Mouse (Mus musculus) R1 (cell line): ENCODE measurements around the gene Brdt.

Experiments used
- DNase-seq: peaks from one replicate; pipeline ENCODE4 v3.0.0-alpha.2; 2018; ENCODE audit warnings: low read depth, low spot score

Brdt gene

GRCm38 (mm10) chr5:107330916-107331421 lies at the start of gene Brdt:
TSS of gene Brdt (plus strand) at chr5:107331159.
- DNase-seq = peak; percentile 71

DNA sequence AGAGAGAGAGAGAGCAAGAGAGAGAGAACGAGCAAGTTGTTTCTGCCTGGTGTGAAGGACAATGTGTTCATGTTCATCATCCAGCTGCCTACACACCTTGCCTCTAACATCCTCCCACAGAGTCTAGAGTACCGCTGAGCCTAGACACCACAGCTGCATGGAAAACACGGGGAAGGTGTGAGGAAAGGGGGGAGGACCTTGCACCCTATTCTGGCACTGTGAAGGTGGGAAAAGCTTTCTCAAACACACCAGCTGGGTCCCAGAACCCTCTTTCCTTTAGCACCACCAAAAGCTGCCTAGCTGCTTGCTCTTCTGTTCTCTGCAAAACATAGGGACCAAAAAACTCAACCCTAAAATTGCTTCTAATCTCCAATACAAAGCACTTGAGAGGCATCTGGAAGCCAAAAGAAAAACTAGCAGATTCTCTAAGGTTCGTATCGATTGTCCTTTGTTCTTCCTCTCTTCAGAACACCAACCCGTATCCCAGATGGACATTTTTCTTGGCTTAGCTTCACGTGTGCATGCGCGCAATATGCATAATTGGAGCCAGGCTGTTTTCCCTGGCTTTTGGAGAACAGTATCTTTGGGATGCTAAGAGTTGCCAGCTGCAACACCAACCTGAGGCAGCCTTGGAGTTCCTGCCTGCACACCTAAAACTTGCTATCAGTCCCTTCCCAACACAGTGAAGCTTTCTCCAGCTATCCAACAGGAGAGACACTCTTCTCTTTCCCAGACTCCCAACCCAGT lies 48.2 kb upstream of the Brdt start:
- DNase-seq = no peak

DNA sequence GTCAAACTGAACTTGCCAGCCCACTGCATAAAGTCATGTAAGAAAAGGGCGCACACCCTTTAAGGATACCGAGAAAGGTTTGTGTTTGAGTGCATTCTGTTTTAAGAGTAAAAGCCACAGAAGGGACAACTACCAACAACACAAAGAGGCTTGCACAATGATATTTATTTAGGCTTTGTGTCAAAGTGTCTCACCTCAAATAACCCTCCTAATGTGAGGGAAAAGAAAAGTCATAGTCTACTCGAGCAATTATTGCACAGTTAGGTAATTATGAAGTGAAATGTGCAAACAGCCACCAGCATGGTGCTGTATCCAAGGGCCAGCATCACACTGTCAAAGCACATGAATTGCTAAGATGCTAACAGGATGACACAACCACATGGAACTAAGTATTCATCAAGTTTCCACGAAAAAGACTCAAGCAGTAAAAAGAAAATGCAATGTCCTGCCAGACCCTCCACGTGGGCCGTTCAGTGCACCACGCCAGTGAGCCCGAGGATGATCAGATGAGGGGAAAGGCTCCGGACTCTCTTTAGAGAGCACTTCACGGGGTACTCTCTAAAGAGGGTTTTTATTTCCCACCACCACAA lies 46.9 kb upstream of the Brdt start:
- DNase-seq = no peak

GRCm38 (mm10) chr5:107285563-107285962 lies 45.4 kb upstream of the Brdt start:
- DNase-seq = no peak

GRCm38 (mm10) chr5:107287254-107287907 lies 43.6 kb upstream of the Brdt start:
- DNase-seq = peak; percentile 69

DNA sequence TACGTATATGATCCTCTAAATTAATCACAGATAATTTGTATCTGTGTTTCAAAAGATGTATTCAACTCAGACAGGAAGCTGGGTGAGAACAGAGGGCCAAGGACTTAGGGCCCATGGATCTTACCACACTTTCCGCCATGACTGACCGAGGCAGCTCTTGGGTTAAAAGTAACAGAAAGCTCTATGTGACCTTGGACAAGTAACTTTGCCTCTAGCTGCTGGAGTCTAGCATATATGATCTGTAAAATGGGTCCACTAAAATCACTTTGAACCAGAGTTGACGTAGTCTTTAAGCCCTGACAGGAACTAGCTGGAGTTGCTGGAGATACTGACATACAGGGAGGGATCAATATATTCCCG lies 43.1 kb upstream of the Brdt start:
- DNase-seq = no peak

DNA sequence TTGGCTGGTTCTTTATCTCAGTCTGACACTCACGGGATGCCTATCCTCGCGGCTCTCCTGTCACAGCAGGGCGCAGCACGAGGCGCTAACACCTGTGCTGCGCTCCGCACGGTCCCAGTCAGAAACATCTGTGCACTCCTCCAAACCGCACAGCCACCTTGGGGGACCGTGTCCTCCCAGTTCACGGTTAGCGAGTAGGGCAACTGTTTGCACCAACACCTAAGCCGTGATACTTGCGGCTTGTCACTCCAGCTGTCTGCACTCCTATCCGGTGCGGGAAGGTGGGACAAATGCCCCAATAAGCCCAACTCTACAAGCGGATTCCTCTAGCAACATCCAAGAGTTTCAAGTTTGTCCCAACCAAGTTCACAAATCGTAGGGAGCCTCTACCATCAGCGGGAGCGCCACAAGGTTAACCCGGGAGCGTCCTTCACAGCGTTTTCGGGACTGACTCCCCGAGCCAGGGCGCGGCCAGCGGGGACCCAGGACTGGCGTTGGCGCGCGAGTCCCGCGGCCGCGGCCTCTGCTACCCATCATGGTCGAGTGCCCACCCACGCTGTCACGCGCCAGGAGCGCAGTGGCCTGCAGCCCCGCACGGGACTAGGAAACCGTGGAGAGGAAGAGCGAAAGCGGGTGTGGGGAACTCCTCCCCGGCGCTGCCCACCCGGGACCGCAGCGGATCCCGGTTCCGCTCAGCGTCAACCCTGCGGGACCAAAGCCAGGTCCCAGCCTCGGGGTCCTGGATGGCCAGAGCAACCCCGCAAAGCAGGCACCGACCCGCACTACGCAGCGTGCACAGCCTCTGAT lies 42.3 kb upstream of the Brdt start:
- peak; percentile 44 for DNase-seq

DNA sequence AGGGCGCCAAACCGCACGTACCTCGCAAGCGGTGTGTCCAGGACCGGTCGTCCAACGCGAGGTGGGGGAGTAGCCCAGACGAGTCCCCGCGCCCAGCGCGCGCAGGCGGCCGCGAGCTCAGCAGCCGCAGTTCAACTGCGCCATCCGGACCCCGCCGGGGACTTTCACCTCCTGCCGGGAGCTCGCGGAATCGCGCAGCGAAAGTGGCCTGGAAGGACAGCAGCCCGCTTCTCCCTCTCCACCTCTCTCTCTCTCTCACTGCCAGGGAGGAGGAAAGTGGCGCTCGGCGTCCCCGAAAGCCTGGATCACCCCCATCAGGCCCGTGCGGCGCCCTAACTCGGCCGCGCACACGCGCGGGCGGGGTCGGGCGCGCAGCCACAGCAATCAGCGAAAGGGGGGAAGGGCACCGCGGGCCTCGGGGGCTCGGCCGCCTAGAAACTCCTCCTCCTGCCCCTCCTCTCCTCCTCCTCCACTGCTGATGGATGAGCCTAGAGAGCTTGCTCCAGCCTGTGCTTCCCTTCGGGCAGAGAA lies 41.7 kb upstream of the Brdt start, which contains the start of gene Tgfbr3:
Gene Tgfbr3 (minus strand): TSS at position 396 of the 531 bp plus-strand sequence.
- peak; percentile 76 for DNase-seq

- DNase-seq = no peak
Observed at GRCm38 (mm10) chr5:107289986-107290385, 41.0 kb upstream of the Brdt start.

- DNase-seq = no peak
Observed at GRCm38 (mm10) chr5:107294041-107294440, 36.9 kb upstream of the Brdt start.

GRCm38 (mm10) chr5:107295061-107295816 lies 35.7 kb upstream of the Brdt start:
- DNase-seq = no peak

- no peak for DNase-seq
Observed at GRCm38 (mm10) chr5:107295817-107296511, 35.0 kb upstream of the Brdt start.

- no peak for DNase-seq
Observed at GRCm38 (mm10) chr5:107296512-107297322, 34.2 kb upstream of the Brdt start.

DNA sequence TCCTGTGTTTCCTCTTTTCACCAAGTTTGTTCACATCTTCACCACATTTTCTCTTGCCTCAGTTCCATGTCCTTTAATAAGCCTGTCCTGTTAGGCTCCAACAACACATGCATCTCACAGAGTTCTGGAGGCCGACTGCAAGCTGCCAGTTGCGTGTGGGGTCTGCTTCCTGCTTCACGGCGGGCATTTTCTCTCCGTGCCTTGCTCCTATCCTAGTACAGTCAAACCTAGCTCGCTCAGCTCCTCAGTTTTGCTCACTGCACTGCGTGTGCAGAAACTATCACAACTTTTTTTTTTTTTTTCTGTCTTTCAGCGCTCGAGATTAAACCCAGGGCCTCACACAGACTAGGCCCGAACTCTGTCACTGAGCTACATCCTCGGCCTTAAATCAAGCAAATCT lies 32.1 kb upstream of the Brdt start:
- DNase-seq = no peak

DNA sequence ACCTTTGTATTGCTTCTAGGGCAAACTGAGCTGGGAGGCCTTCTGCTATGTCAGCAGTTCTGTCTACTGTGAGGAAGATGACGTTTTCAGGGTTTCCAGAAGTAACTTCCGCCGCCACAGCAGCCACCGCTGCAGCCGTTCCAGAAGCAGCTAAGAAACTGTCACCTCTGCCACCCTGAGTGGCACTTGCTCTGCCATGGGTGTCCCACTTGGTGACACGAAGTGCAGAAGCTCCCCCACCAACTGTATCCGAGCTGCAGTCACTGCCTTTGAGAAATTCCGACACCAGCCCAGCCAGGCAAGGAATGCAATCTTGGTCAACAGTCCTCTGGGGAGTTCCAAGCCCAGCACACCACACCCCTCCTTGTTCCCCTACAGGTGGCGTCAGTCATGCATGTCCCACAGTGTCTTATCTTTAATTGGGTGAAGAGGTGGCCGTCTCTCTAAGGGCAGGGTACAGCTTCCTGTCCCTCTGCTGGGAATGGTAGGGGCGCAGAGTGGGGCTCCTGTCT lies 27.6 kb upstream of the Brdt start:
- DNase-seq = no peak

DNA sequence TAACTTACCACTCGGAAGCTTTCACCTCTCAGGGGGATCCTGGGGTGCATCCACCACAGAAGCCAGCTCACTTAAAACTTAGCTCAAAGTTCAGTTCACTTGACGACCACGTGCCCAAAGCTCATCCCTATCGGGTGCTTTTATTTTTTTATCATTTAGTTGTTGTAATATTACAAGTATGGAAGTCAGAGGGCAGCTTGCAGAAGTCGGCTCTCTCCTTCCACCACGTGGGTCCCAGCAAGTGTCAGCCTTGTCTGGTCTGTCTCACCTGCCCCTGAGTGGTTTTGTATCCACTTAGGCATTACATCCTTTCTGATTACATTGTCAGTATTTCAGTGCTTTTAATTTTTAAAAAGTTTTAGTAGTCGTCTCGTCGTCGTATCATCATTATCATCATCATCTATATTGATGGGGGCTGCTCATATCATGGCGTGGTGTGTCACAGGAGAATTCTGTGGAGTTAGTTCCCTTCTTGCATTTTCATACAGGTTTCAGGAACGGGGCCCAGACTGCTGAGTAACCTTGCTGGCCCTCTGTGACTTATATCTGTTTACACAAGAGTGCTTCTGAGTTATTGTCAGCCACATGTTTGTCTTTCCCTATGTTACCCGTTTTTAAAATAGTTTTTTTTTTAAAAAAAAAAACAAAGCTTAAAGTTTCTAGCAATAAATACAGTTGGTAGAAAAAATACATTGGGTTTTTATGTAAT lies 26.7 kb upstream of the Brdt start:
- no peak for DNase-seq

DNA sequence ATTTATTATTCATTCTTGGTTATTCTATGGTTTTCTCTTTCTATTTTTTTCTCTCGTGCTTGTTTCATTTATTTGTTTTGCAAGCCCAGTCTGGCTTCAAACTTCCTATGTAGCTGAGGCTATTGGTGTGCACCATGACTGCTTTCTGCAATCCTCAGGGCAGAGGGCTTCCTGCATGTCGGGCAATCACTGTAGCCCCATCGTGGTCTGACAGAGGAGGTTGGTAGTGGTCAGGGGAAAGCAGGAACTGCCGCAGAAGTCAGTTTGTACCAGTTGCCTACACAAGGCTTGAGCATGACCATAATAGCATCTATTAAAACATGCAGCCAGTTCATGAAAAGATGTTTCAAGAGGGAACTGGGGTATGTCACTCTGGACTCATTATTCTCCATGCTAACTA lies 23.5 kb upstream of the Brdt start:
- DNase-seq = no peak

DNA sequence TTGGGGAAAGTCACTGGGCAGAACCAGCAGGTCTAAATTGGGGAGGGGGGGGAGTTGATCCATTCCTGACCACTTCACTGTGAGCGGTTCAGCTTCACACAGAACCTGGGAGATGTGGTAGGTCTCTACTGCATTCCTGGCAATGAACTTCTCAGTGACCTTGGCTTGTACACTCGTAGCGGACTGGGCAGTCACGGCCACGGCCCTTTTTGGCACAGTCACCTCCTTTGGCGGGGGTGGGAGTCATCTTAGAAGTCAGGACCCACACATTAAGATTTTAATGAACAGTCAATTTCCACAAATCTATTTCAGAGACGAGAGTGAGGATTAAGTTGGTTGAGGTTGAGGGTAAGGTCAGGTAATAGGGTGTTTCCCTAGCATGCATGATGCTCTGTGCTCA lies 13.8 kb upstream of the Brdt start:
- DNase-seq = no peak

- peak; percentile 33 for DNase-seq
Observed at GRCm38 (mm10) chr5:107320703-107321102, 10.3 kb upstream of the Brdt start.
